Mouse (Mus musculus) MEL (cell line): ENCODE data around the gene Trim30b. TPM values are rescaled to one million over a fixed set of nuclear protein-coding genes. Genes with fewer than 3 reads are reported as not detected.

Source experiments
- DNase-seq: peaks from one replicate; pipeline ENCODE4 v3.0.0; 2011; ENCODE audit warnings: low read depth, low spot score
- H3K27ac ChIP-seq: 2 replicates; pipeline ENCODE4 v1.5.1; 2012; ENCODE audit warnings: low read depth, mild to moderate bottlenecking, control low read depth, low read length, moderate library complexity; ENCODE audit not compliant: control insufficient read depth
- H3K27me3 ChIP-seq, 2 experiments: fragments of 150-350 bp in 1 of 2; sonication (generic) in 1 of 2; 2 replicates each; pipeline ENCODE4 v1.6.1; 2012; ENCODE audit warnings: low read length in 2 of 2, mild to moderate bottlenecking in 2 of 2, improper control_type of control experiment in 1 of 2, moderate library complexity in 1 of 2; ENCODE audit not compliant: insufficient read depth in 2 of 2, control insufficient read depth in 1 of 2
- H3K36me3 ChIP-seq, 2 experiments: 2 replicates each; pipeline ENCODE4 v1.6.1; 2012 to 2014; ENCODE audit warnings: low read length in 2 of 2, improper control_type of control experiment in 1 of 2, inconsistent platforms in 1 of 2, mild to moderate bottlenecking in 1 of 2; ENCODE audit not compliant: insufficient read depth in 2 of 2, control insufficient read depth in 1 of 2
- H3K4me1 ChIP-seq, 2 experiments: fragments of 150-350 bp in 1 of 2; sonication (generic) in 1 of 2; 2 replicates each; pipeline ENCODE4 v1.6.1; 2012; ENCODE audit warnings: low read length in 2 of 2, improper control_type of control experiment in 1 of 2, mild to moderate bottlenecking in 1 of 2; ENCODE audit not compliant: insufficient read depth in 2 of 2, control insufficient read depth in 1 of 2
- H3K4me3 ChIP-seq, 2 experiments: fragments of 150-350 bp in 1 of 2; sonication (generic) in 1 of 2; 2 replicates each; pipeline ENCODE4 v1.5.1; 2012; ENCODE audit warnings: low read depth in 2 of 2, low read length in 2 of 2, mild to moderate bottlenecking in 2 of 2, moderate library complexity in 2 of 2, control low read depth in 1 of 2, improper control_type of control experiment in 1 of 2; ENCODE audit not compliant: control insufficient read depth in 1 of 2, insufficient read depth in 1 of 2
- H3K79me2 ChIP-seq: 2 replicates; pipeline ENCODE4 v1.6.1; 2012; ENCODE audit warnings: mild to moderate bottlenecking, low read length, moderate library complexity; ENCODE audit not compliant: control insufficient read depth, poor library complexity, insufficient read depth
- H3K9ac ChIP-seq: 2 replicates; pipeline ENCODE4 v1.6.1; 2012; ENCODE audit warnings: low read depth, mild to moderate bottlenecking, control low read depth, low read length, moderate library complexity; ENCODE audit not compliant: control insufficient read depth, poor library complexity, severe bottlenecking
- H3K9me3 ChIP-seq: fragments of 150-350 bp; sonication (generic); replicated peaks from 2 replicates; pipeline ENCODE4 v1.6.1; 2012; ENCODE audit warnings: mild to moderate bottlenecking, low read length, improper control_type of control experiment, moderate library complexity; ENCODE audit not compliant: insufficient read depth
- CHD2 ChIP-seq: IDR thresholded peaks from 2 replicates; pipeline ENCODE4 v1.6.1; 2011; ENCODE audit warnings: low read length, improper control_type of control experiment
- ELF1 ChIP-seq: IDR thresholded peaks from 2 replicates; pipeline ENCODE4 v1.6.1; 2014; ENCODE audit warnings: low read depth, mild to moderate bottlenecking, inconsistent platforms, low read length, improper control_type of control experiment, moderate library complexity
- GATA1 ChIP-seq: IDR thresholded peaks from 2 replicates; pipeline ENCODE4 v1.6.1; 2011; ENCODE audit warnings: low read depth, low read length, improper control_type of control experiment
- HCFC1 ChIP-seq: IDR thresholded peaks from 2 replicates; pipeline ENCODE4 v1.6.1; 2012; ENCODE audit warnings: low read depth, mild to moderate bottlenecking, inconsistent platforms, low read length, improper control_type of control experiment, moderate library complexity
- MAFK ChIP-seq: IDR thresholded peaks from 2 replicates; pipeline ENCODE4 v1.6.1; 2011; ENCODE audit warnings: low read depth, mild to moderate bottlenecking, low read length, improper control_type of control experiment, borderline replicate concordance
- MAX ChIP-seq: IDR thresholded peaks from 2 replicates; pipeline ENCODE4 v1.6.1; 2011; ENCODE audit warnings: low read length, improper control_type of control experiment
- MAZ ChIP-seq: IDR thresholded peaks from 2 replicates; pipeline ENCODE4 v1.6.1; 2012; ENCODE audit warnings: low read depth, mild to moderate bottlenecking, inconsistent platforms, low read length, improper control_type of control experiment
- MEF2A ChIP-seq: IDR thresholded peaks from 2 replicates; pipeline ENCODE4 v1.6.1; 2014; ENCODE audit warnings: low read depth, mild to moderate bottlenecking, inconsistent platforms, low read length, improper control_type of control experiment; ENCODE audit not compliant: poor library complexity, insufficient replicate concordance, severe bottlenecking; ENCODE audit errors: extremely low read depth
- MXI1 ChIP-seq: IDR thresholded peaks from 2 replicates; pipeline ENCODE4 v1.6.1; 2011; ENCODE audit warnings: mild to moderate bottlenecking, low read depth, low read length, improper control_type of control experiment
- MYC ChIP-seq: IDR thresholded peaks from 2 replicates; pipeline ENCODE4 v1.6.1; 2011; ENCODE audit warnings: low read depth, mild to moderate bottlenecking, low read length, improper control_type of control experiment, moderate library complexity
- NRF1 ChIP-seq: IDR thresholded peaks from 2 replicates; pipeline ENCODE4 v1.6.1; 2014; ENCODE audit warnings: low read depth, mild to moderate bottlenecking, inconsistent platforms, low read length, improper control_type of control experiment, moderate library complexity; ENCODE audit not compliant: poor library complexity, insufficient read depth, severe bottlenecking
- POLR2A ChIP-seq, 2 experiments: IDR thresholded peaks; 2 replicates each; pipeline ENCODE4 v1.6.1; 2011 to 2012; ENCODE audit warnings: low read length in 2 of 2, mild to moderate bottlenecking in 2 of 2, control low read depth in 1 of 2, improper control_type of control experiment in 1 of 2, low read depth in 1 of 2, moderate library complexity in 1 of 2; ENCODE audit not compliant: control insufficient read depth in 1 of 2, insufficient read depth in 1 of 2, poor library complexity in 1 of 2
- POLR2AphosphoS2 ChIP-seq: IDR thresholded peaks from 2 replicates; pipeline ENCODE4 v1.6.1; 2011; ENCODE audit warnings: low read length, improper control_type of control experiment
- SIN3A ChIP-seq: IDR thresholded peaks from 2 replicates; pipeline ENCODE4 v1.6.1; 2012; ENCODE audit warnings: low read length, improper control_type of control experiment, inconsistent platforms
- TCF12 ChIP-seq: IDR thresholded peaks from 2 replicates; pipeline ENCODE4 v1.6.1; 2014; ENCODE audit warnings: low read depth, mild to moderate bottlenecking, inconsistent platforms, low read length, improper control_type of control experiment, moderate library complexity
- USF2 ChIP-seq, 2 experiments: IDR thresholded peaks; 2 replicates each; pipeline ENCODE4 v1.6.1; 2011 to 2012; ENCODE audit warnings: improper control_type of control experiment in 2 of 2, low read length in 2 of 2, borderline replicate concordance in 1 of 2, inconsistent platforms in 1 of 2, low read depth in 1 of 2, mild to moderate bottlenecking in 1 of 2; ENCODE audit not compliant: insufficient read depth in 1 of 2
- ZC3H11A ChIP-seq: IDR thresholded peaks from 2 replicates; pipeline ENCODE4 v1.6.1; 2012; ENCODE audit warnings: low read depth, mild to moderate bottlenecking, inconsistent platforms, low read length, improper control_type of control experiment
- ZMIZ1 ChIP-seq: IDR thresholded peaks from 2 replicates; pipeline ENCODE4 v1.6.1; 2012; ENCODE audit warnings: low read depth, mild to moderate bottlenecking, inconsistent platforms, low read length, improper control_type of control experiment, moderate library complexity
- ZNF384 ChIP-seq: IDR thresholded peaks from 2 replicates; pipeline ENCODE4 v1.6.1; 2012; ENCODE audit warnings: low read depth, mild to moderate bottlenecking, inconsistent platforms, low read length, improper control_type of control experiment
- polyA plus RNA-seq, 2 experiments: library from polyadenylated mRNA; stranded (reverse) in 1 of 2; unstranded in 1 of 2; fragments of >175 nt in 1 of 2; fragments of >200 nt in 1 of 2; gene quantifications; 2 replicates each; pipeline versions ENCODE4 v1.2.1 to v1.2.4; 2012; ENCODE audit warnings: low replicate concordance in 2 of 2, low read depth in 1 of 2; ENCODE audit not compliant: insufficient read length in 2 of 2, insufficient read depth in 1 of 2, missing spikeins in 1 of 2
- total RNA-seq: library from RNA; depleted of rRNA; stranded (reverse); fragments of 300-350 nt; gene quantifications from 2 replicates; pipeline ENCODE4 v1.2.3, GENCODE M21; 2012

Gene Trim30b
- total and polyA plus RNA-seq, 3 experiments: 0.04 TPM; not detected in 2

DNA sequence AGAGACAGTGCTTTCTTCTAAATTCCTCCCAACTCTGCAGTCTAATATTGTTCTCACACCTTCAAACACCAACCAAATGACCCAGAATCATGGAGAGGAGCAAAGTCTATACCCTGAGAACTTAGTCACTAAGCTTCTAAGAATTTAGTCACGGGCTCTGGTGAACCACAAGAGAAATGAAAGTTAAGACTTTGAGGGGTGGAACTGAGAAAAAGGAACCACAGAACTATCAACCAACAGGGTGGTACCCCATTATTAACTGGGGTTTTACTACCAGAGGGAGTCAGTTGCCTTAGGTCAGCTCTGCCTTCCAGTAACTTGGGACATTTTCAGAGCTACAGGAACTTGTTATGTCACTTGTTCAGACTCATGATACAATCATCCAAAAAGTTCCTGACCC is 31.0 kb upstream of the Trim30b start, which contains the start of gene Trim30c:
Trim30c (minus strand) TSS at position 140 of the 400 bp plus-strand sequence.
- peak within 1 kb of the TSS in 1 of 2 experiments; percentile 21; a peak in 1 of 4 replicates for H3K4me3 ChIP-seq
- no peaks in the 10 kb centered on the region for H3K9me3 ChIP-seq
- peak; percentile 5 for DNase-seq
- H3K79me2 ChIP-seq: no peaks in the 10 kb centered on the region
- H3K27ac ChIP-seq: no peak within 1 kb of the TSS
- TF ChIP-seq HCFC1 (no peak), MYC (no peak), USF2 (IDR thresholded peaks at IDR 0.05; ENCODE audit: borderline replicate concordance in 1 of 2, insufficient read depth in 1 of 2, low read depth in 1 of 2, low read length in 2 of 2) (no peak), NRF1 (no peak)
- H3K36me3 ChIP-seq: no peaks in the 10 kb centered on the region
- no peaks in the 10 kb centered on the region for H3K4me1 ChIP-seq
- no peaks in the 10 kb centered on the region; a peak in 1 of 4 replicates for H3K27me3 ChIP-seq
- no peak within 1 kb of the TSS for H3K9ac ChIP-seq

DNA sequence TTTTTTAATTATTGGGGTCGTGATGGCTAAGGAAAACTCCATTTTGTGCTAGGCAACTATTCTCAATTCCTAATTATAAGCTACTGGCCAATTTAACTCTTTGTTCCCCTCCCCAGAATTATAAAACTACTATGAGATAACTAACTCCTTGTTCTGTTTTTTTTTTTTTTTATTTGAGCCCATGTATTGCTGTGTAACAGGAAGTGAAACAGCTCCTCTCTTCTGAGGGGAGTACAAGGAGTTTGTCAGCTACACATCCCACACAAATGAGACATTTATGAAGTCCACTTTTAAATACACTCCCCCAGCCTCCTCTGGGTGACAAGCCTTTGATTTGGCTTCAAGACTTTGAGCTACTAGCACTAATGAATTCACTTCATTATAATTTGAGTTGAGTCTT is 28.8 kb upstream of the Trim30b start:
- Histone ChIP-seq H3K4me3 (no peak overlapping the region), H3K9me3 (no peaks in the 10 kb centered on the region), H3K36me3 (no peaks in the 10 kb centered on the region), H3K27ac (no peak overlapping the region), H3K27me3 (peaks cover 0 to 2% of the 10 kb centered on the region in 2 experiments; a peak in 1 of 4 replicates), H3K4me1 (no peaks in the 10 kb centered on the region), H3K79me2 (no peaks in the 10 kb centered on the region), H3K9ac (no peak overlapping the region)
- peak; percentile 6 for DNase-seq
- TF ChIP-seq ZNF384 (peak; percentile 89), NRF1 (no peak)

DNA sequence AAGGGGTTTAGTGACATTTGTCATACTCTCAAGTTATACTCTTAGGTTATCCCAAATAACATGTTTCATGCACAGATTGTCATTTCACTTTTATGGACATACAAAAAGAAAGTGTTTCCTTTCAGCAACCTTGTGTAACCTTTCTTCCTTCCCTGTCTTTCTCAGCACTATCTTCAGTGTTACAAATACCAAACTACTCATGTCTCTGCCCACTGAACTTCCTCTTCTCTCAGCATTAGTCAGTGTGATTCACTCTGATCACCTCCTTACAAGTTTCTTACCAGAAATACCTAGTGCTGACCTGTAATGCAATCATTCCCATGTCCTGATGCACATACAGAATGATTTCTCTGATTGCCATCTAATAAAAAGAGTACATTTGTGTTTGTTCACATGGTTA is 3.3 kb downstream of the Trim30b start:
- H3K27me3 ChIP-seq: no peaks in the 10 kb centered on the region; a peak in 2 of 4 replicates
- DNase-seq: no peak
- no peak overlapping the region for H3K4me3 ChIP-seq
- no peaks in the 10 kb centered on the region for H3K36me3 ChIP-seq
- H3K4me1 ChIP-seq: peaks cover 0 to 5% of the 10 kb centered on the region in 2 experiments; a peak in 1 of 4 replicates
- H3K79me2 ChIP-seq: no peaks in the 10 kb centered on the region
- H3K9ac ChIP-seq: no peak overlapping the region
- TF ChIP-seq MAZ (no peak), MXI1 (no peak), MYC (no peak), POLR2AphosphoS2 (no peak), GATA1 (no peak), POLR2A (IDR thresholded peaks at IDR 0.05; ENCODE audit: control insufficient read depth in 1 of 2, insufficient read depth in 1 of 2, low read depth in 1 of 2, low read length in 2 of 2, poor library complexity in 1 of 2) (no peak), CHD2 (no peak), MAX (no peak), SIN3A (no peak), MEF2A (no peak), ZC3H11A (no peak), ZMIZ1 (no peak), ELF1 (no peak), NRF1 (no peak), MAFK (no peak), TCF12 (no peak)
- TF ChIP-seq, all 39 proteins: peak for 0
- H3K27ac ChIP-seq: no peak overlapping the region
- no peaks in the 10 kb centered on the region for H3K9me3 ChIP-seq
